ENCODE assay signal across 9 mouse cellular contexts in genomic region chr9:67573683-67573979, GRCm38 (mm10). TPM values are rescaled to one million over a fixed set of nuclear protein-coding genes. Genes with fewer than 3 reads are reported as not detected.
DNase-seq lines count a peak whose midpoint lies in the region; ATAC-seq and TF ChIP-seq lines count a peak whose summit lies in the region.
"Had no signal": no experiment of that assay in that cellular context is flagged by ENCODE, and none has a peak within 500 bp of the region (broad histone marks: within the 10 kb centered on the region; RNA-seq: fewer than 3 reads in every experiment).

No protein-coding gene starts in this region.

- no peak overlapping the region for H3K27ac ChIP-seq in lung, embryonic 14.5 days (ENCODE audit: low read depth)
- peak overlapping the region; percentile 67 for H3K27ac ChIP-seq in embryonic facial prominence, embryonic 14.5 days (replicated peaks; ENCODE audit: low read depth, low read length)
- H3K27ac ChIP-seq in midbrain, embryonic 16.5 days (ENCODE audit: low read length): peak overlapping the region; percentile 50; the same call in 1 of the 2 replicates

- no peaks in the 10 kb centered on the region for H3K27me3 ChIP-seq in lung, embryonic 14.5 days (ENCODE audit: insufficient read depth, low read length)
- no peaks in the 10 kb centered on the region for H3K27me3 ChIP-seq in embryonic facial prominence, embryonic 14.5 days (replicated peaks; ENCODE audit: control insufficient read depth, insufficient read depth, low read length)
- no peaks in the 10 kb centered on the region for H3K27me3 ChIP-seq in midbrain, embryonic 16.5 days (ENCODE audit: control insufficient read depth, insufficient read depth, low read depth, low read length)
- H3K27me3 ChIP-seq: megakaryocyte, embryonic 14.5 days had no signal

- H3K9me3 ChIP-seq in lung, embryonic 14.5 days (ENCODE audit: low read depth, low read length): no peaks in the 10 kb centered on the region
- H3K9me3 ChIP-seq in embryonic facial prominence, embryonic 14.5 days (ENCODE audit: control insufficient read depth, low read length): no peaks in the 10 kb centered on the region
- H3K9me3 ChIP-seq in midbrain, embryonic 16.5 days (replicated peaks; ENCODE audit: control insufficient read depth, low read length, poor library complexity, severe bottlenecking): no peaks in the 10 kb centered on the region
- H3K9me3 ChIP-seq: megakaryocyte, embryonic 14.5 days had no signal

- peak; percentile 57 for DNase-seq in lung, embryonic 14.5 days
- no peak for DNase-seq in lung, adult 2 months
- DNase-seq in embryonic facial prominence, embryonic 14.5 days (ENCODE audit: low spot score): no peak
- DNase-seq in heart, postnatal 4 days: peak; percentile 30
- no peak for DNase-seq in spleen, postnatal 14 days (ENCODE audit: low spot score in 2 of 2)
- no peak for DNase-seq in kidney, postnatal 14 days
- no peak for DNase-seq in left cerebral cortex, adult 11 months (ENCODE audit: low spot score)

- no peaks in the 10 kb centered on the region for H3K36me3 ChIP-seq in lung, embryonic 14.5 days (ENCODE audit: insufficient read depth)
- H3K36me3 ChIP-seq in embryonic facial prominence, embryonic 14.5 days (ENCODE audit: control insufficient read depth, insufficient read depth, low read length): no peaks in the 10 kb centered on the region
- no peaks in the 10 kb centered on the region for H3K36me3 ChIP-seq in midbrain, embryonic 16.5 days (ENCODE audit: control insufficient read depth, insufficient read depth, low read length)

- ATAC-seq in lung, embryonic 14.5 days (ENCODE audit: insufficient read depth): peak; percentile 49; the same call in 1 of the 2 replicates
- ATAC-seq in embryonic facial prominence, embryonic 14.5 days (ENCODE audit: low read depth): no peak; the same call in 1 of the 2 replicates
- no peak for ATAC-seq in midbrain, embryonic 16.5 days

- TF ChIP-seq POLR2A in lung, adult 2 months (IDR thresholded peaks at IDR 0.05; ENCODE audit: borderline replicate concordance, extremely low read depth, low read depth, low read length): no peak

- H3K4me3 ChIP-seq in lung, embryonic 14.5 days (ENCODE audit: low read depth, low read length): no peak overlapping the region
- no peak overlapping the region for H3K4me3 ChIP-seq in lung, adult 2 months (replicated peaks; ENCODE audit: extremely low read depth, low read depth, low read length)
- no peak overlapping the region for H3K4me3 ChIP-seq in embryonic facial prominence, embryonic 14.5 days (ENCODE audit: low read depth, low read length)
- no peak overlapping the region for H3K4me3 ChIP-seq in midbrain, embryonic 16.5 days (ENCODE audit: low read depth, low read length)
- H3K4me3 ChIP-seq: megakaryocyte, embryonic 14.5 days had no signal

- no peaks in the 10 kb centered on the region; the same call in 1 of the 2 replicates for H3K4me1 ChIP-seq in lung, embryonic 14.5 days (ENCODE audit: insufficient read depth)
- no peaks in the 10 kb centered on the region for H3K4me1 ChIP-seq in lung, adult 2 months (ENCODE audit: control insufficient read depth, insufficient read depth, low read length)
- peaks cover 32% of the 10 kb centered on the region for H3K4me1 ChIP-seq in embryonic facial prominence, embryonic 14.5 days (ENCODE audit: control insufficient read depth, insufficient read depth, low read length)
- H3K4me1 ChIP-seq in midbrain, embryonic 16.5 days (ENCODE audit: control insufficient read depth, insufficient read depth, low read length): peaks cover 21% of the 10 kb centered on the region
- H3K4me1 ChIP-seq: megakaryocyte, embryonic 14.5 days had no signal

- WGBS in lung, embryonic 14.5 days: 33% methylated on average over 3 of the region's 3 CpGs
- 46% methylated on average over 3 of the region's 3 CpGs for WGBS in lung, adult 2 months
- WGBS in embryonic facial prominence, embryonic 14.5 days: 31% methylated on average over 3 of the region's 3 CpGs
- 30% methylated on average over 3 of the region's 3 CpGs for WGBS in midbrain, embryonic 16.5 days

- H3K9ac ChIP-seq in lung, embryonic 14.5 days: no peak overlapping the region
- H3K9ac ChIP-seq in embryonic facial prominence, embryonic 14.5 days (ENCODE audit: low read depth, low read length): no peak overlapping the region
- no peak overlapping the region for H3K9ac ChIP-seq in midbrain, embryonic 16.5 days (ENCODE audit: low read depth, low read length)

- TF ChIP-seq CTCF in lung, embryonic 14.5 days (IDR thresholded peaks at IDR 0.05; ENCODE audit: low read depth): no peak
- TF ChIP-seq CTCF in lung, adult 2 months (IDR thresholded peaks at IDR 0.05; ENCODE audit: insufficient read depth, low read length): no peak

- no peak overlapping the region for H3K4me2 ChIP-seq in lung, embryonic 14.5 days
- H3K4me2 ChIP-seq in embryonic facial prominence, embryonic 14.5 days (ENCODE audit: low read depth, low read length): no peak overlapping the region
- no peak overlapping the region; the same call in none of the 2 replicates for H3K4me2 ChIP-seq in midbrain, embryonic 16.5 days (ENCODE audit: low read length)

RNA-seq across cellular contexts. Expression of gene Tln2, which starts 14.1 kb away (rescaled TPM):
- 18.3 and 19.1 TPM in 2 replicates for polyA plus RNA-seq in lung, embryonic 14.5 days (2014; fragmentation: Nextera tagmentation; extraction: Ambion mirVana)
- polyA plus RNA-seq in lung, adult 2 months (2012; rRNA removed): 11.6 and 14.1 TPM in 2 replicates
- polyA plus RNA-seq in embryonic facial prominence, embryonic 14.5 days (2014; fragmentation: Nextera tagmentation; extraction: Ambion mirVana): 42.0 and 46.3 TPM in 2 replicates
- total RNA-seq in heart, postnatal 4 days (2021): 100 to 1,000 TPM; 111 to 116 TPM
- polyA plus RNA-seq in midbrain, embryonic 16.5 days (2015; fragmentation: Nextera tagmentation; extraction: Ambion mirVana): 24.8 and 26.7 TPM in 2 replicates

Comparison
In these comparisons a context has a peak if more than half of its experiments do, and no peak if none do; other contexts are left out.
1. DNase-seq: peak in lung, embryonic 14.5 days (single experiment) and heart, postnatal 4 days (single experiment); none in lung, adult 2 months (single experiment), embryonic facial prominence, embryonic 14.5 days (single experiment), spleen, postnatal 14 days (0 of 2), kidney, postnatal 14 days (single experiment) and left cerebral cortex, adult 11 months (single experiment).